Mouse (Mus musculus) kidney, postnatal 0 days (tissue): Measurements from ENCODE around the gene Tmem45b. TPM values are rescaled to one million over a fixed set of nuclear protein-coding genes. Genes with fewer than 3 reads are reported as not detected.
"Not testable (repeated sequence)": the region's sequence is repeated elsewhere in the genome, so short reads cannot be mapped to it uniquely, and the experiment has no call there.

Source experiments
- ATAC-seq: fragments of 200-750 bp; cut with Nextera tagmentation; replicated peaks from 2 replicates; pipeline ENCODE4 v1.8.0; 2017; ENCODE audit warnings: low read depth, moderate number of reproducible peaks, moderate TSS enrichment, moderate library complexity; ENCODE audit not compliant: low FRiP score
- DNase-seq: peaks from one replicate; pipeline ENCODE4 v3.0.0-alpha.2; 2016; ENCODE audit warnings: low spot score
- H3K27ac ChIP-seq: fragments of 300-500 bp; sonication (generic); 2 replicates; pipeline ENCODE4 v1.5.1; 2014; ENCODE audit warnings: mild to moderate bottlenecking
- H3K27me3 ChIP-seq: fragments of 300-500 bp; sonication (generic); 2 replicates; pipeline ENCODE4 v1.6.1; 2014; ENCODE audit warnings: low read length, mixed read lengths; ENCODE audit not compliant: insufficient read depth
- H3K36me3 ChIP-seq: fragments of 300-500 bp; sonication (generic); 2 replicates; pipeline ENCODE4 v1.6.1; 2014; ENCODE audit warnings: low read length, mixed read lengths; ENCODE audit not compliant: insufficient read depth
- H3K4me1 ChIP-seq: fragments of 300-500 bp; sonication (generic); replicated peaks from 2 replicates; pipeline ENCODE4 v1.6.1; 2014; ENCODE audit warnings: antibody characterized with exemption, low read length, mixed read lengths; ENCODE audit not compliant: insufficient read depth
- H3K4me2 ChIP-seq: fragments of 300-500 bp; sonication (generic); 2 replicates; pipeline ENCODE4 v1.6.1; 2014; ENCODE audit warnings: mild to moderate bottlenecking, low read length, moderate library complexity, mixed read lengths
- H3K4me3 ChIP-seq: fragments of 300-500 bp; sonication (generic); replicated peaks from 2 replicates; pipeline ENCODE4 v1.5.1; 2014; ENCODE audit warnings: low read depth, low read length
- H3K9ac ChIP-seq: fragments of 300-500 bp; sonication (generic); 2 replicates; pipeline ENCODE4 v1.6.1; 2014; ENCODE audit warnings: low read depth, low read length
- H3K9me3 ChIP-seq: fragments of 300-500 bp; sonication (generic); replicated peaks from 2 replicates; pipeline ENCODE4 v1.6.1; 2016; ENCODE audit warnings: low read length, inconsistent platforms, mixed read lengths
- CTCF ChIP-seq: IDR thresholded peaks from 2 replicates; pipeline ENCODE4 v1.5.1; 2016; ENCODE audit warnings: antibody characterized with exemption, low read depth, mild to moderate bottlenecking, moderate library complexity
- WGBS: fragments of 180-500 bp; shearing (Covaris S2); extraction: QIAGEN DNeasy Blood & Tissue Kit; methylation state at CpG from one replicate; pipeline ENCODE4 v1.1.7; 2014; 5-methylcytosine and 5-hydroxymethylcytosine counted together
- polyA plus RNA-seq: library from polyadenylated mRNA; unstranded; fragments of >200 nt; fragmentation: Nextera tagmentation; extraction: Ambion mirVana; gene quantifications from 2 replicates; pipeline ENCODE4 v1.2.1, GENCODE M21; 2015

Gene Tmem45b
- 48.9 and 54.9 TPM in 2 replicates for polyA plus RNA-seq

- TF ChIP-seq CTCF: peak; percentile 41; the same call in 1 of the 2 replicates
- Histone ChIP-seq H3K27ac (no peak within 1 kb of the TSS), H3K9ac (peak within 1 kb of the TSS; percentile 47; the same call in 1 of the 2 replicates), H3K4me2 (peak within 1 kb of the TSS; percentile 58), H3K36me3 (no peaks in the 10 kb centered on the region), H3K27me3 (peaks cover 9% of the 10 kb centered on the region), H3K4me3 (peak within 1 kb of the TSS; percentile 23), H3K4me1 (peaks cover 3% of the 10 kb centered on the region; the same call in 1 of the 2 replicates), H3K9me3 (no peaks in the 10 kb centered on the region)
- no peak for DNase-seq
- WGBS: 7% methylated on average over 33 of the region's 33 CpGs
- peak; percentile 57; the same call in 1 of the 2 replicates for ATAC-seq
Measured at GRCm38 (mm10) chr9:31463692-31464474, at the start of gene Tmem45b. Gene Tmem45b (minus strand): TSS chr9:31464462.

- no peak for TF ChIP-seq CTCF
- Histone ChIP-seq H3K4me3 (no peak overlapping the region), H3K9ac (no peak overlapping the region), H3K4me1 (no peaks in the 10 kb centered on the region), H3K4me2 (no peak overlapping the region), H3K27me3 (no peaks in the 10 kb centered on the region), H3K36me3 (no peaks in the 10 kb centered on the region), H3K27ac (no peak overlapping the region), H3K9me3 (no peaks in the 10 kb centered on the region)
- ATAC-seq (no peak), DNase-seq (no peak)
- WGBS: 50% methylated on average over 3 of the region's 3 CpGs
Measured at GRCm38 (mm10) chr9:31508189-31508588, 43.9 kb upstream of the Tmem45b start.

GRCm38 (mm10) chr9:31501221-31501620 lies 37.0 kb upstream of the Tmem45b start:
- DNase-seq, H3K4me3 ChIP-seq, ATAC-seq, H3K4me2 ChIP-seq, H3K9ac ChIP-seq, H3K27me3 ChIP-seq, H3K36me3 ChIP-seq, H3K4me1 ChIP-seq, H3K9me3 ChIP-seq, H3K27ac ChIP-seq: not testable (repeated sequence)
- 80% methylated on average over 1 of the region's 1 CpGs for WGBS

- Histone ChIP-seq H3K4me2 (peak overlapping the region; percentile 58), H3K27ac (no peak overlapping the region), H3K9ac (no peak overlapping the region), H3K4me3 (no peak overlapping the region), H3K9me3 (no peaks in the 10 kb centered on the region), H3K36me3 (no peaks in the 10 kb centered on the region), H3K4me1 (peaks cover 3% of the 10 kb centered on the region; the same call in 1 of the 2 replicates), H3K27me3 (peaks cover 9% of the 10 kb centered on the region)
- DNase-seq: no peak
- 52% methylated on average over 9 of the region's 9 CpGs for WGBS
- no peak for TF ChIP-seq CTCF
- ATAC-seq: no peak
Measured at GRCm38 (mm10) chr9:31463190-31463589, 1.1 kb downstream of the Tmem45b start.

GRCm38 (mm10) chr9:31454356-31454755 lies 9.9 kb downstream of the Tmem45b start:
- 64% methylated on average over 1 of the region's 1 CpGs for WGBS

GRCm38 (mm10) chr9:31452166-31452565 lies 12.1 kb downstream of the Tmem45b start:
- H3K27me3 ChIP-seq: no peaks in the 10 kb centered on the region
- no peaks in the 10 kb centered on the region for H3K36me3 ChIP-seq
- peak; percentile 41 for DNase-seq
- H3K4me1 ChIP-seq: 0 out of 2 replicates have a peak, but pooled peaks cover 6% of the 10 kb centered on the region
- WGBS: 7% methylated on average over 10 of the region's 10 CpGs
- no peak for ATAC-seq
- H3K4me3 ChIP-seq: no peak overlapping the region
- H3K27ac ChIP-seq: no peak overlapping the region
- no peak for TF ChIP-seq CTCF
- H3K9ac ChIP-seq: no peak overlapping the region
- peak overlapping the region; percentile 13; the same call in 1 of the 2 replicates for H3K4me2 ChIP-seq
- H3K9me3 ChIP-seq: no peaks in the 10 kb centered on the region

More at GRCm38 (mm10) chr9:31454356-31454755, 9.9 kb downstream of the Tmem45b start:
- H3K27ac ChIP-seq: no peak overlapping the region
- 0 out of 2 replicates have a peak, but pooled peaks cover 6% of the 10 kb centered on the region for H3K4me1 ChIP-seq
- H3K4me3 ChIP-seq: no peak overlapping the region
- no peak for TF ChIP-seq CTCF
- no peak overlapping the region for H3K4me2 ChIP-seq
- no peaks in the 10 kb centered on the region for H3K36me3 ChIP-seq
- no peaks in the 10 kb centered on the region for H3K27me3 ChIP-seq
- no peak for DNase-seq
- H3K9me3 ChIP-seq: no peaks in the 10 kb centered on the region
- ATAC-seq: no peak
- no peak overlapping the region for H3K9ac ChIP-seq
